Mouse (Mus musculus): ENCODE results near the gene Cdkl5. TPM values are rescaled to one million over a fixed set of nuclear protein-coding genes. Genes with fewer than 3 reads are reported as not detected.
A peak's percentile ranks its signal among the peaks of the same experiment; 100 is the strongest.

Cdkl5 gene
- total RNA-seq (2015), result 0.85 and 1.2 TPM in 2 replicates
- total RNA-seq (2017), result 1.2 and 1.6 TPM in 2 replicates

DNA sequence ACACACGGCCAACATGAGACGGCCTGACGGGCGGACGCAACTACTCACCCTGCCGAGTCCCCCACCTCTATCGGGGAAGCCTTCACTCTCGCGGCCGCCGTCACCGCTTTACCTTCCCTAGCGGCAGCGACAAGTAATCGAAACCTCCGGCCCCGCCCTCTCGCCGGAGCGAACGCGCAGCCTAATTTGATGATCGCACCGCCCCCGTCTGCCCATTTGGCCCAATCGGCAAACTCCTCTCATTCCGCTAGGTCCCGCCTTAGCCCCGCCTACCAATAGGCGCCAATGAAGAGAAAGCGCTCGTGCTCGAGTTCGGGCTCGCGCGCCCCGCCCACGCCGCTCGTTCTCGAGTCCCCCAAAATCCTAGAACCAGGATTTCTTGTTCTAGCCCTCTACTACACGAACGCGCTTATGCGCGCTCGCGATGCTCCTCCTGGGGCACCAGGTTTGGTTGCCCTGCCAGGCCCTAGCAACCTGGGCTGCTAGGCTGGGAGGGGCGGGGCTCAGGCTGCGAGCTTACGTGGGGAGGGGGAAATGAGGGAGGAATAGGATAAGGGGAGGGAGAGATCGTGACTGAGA lies at the start of gene Cdkl5:
Gene Cdkl5, minus strand, starts transcription at position 162 of the 579 bp plus-strand sequence.
- ATAC-seq (ENCODE audit: poor library complexity, severe bottlenecking), result peak; percentile 96

DNA sequence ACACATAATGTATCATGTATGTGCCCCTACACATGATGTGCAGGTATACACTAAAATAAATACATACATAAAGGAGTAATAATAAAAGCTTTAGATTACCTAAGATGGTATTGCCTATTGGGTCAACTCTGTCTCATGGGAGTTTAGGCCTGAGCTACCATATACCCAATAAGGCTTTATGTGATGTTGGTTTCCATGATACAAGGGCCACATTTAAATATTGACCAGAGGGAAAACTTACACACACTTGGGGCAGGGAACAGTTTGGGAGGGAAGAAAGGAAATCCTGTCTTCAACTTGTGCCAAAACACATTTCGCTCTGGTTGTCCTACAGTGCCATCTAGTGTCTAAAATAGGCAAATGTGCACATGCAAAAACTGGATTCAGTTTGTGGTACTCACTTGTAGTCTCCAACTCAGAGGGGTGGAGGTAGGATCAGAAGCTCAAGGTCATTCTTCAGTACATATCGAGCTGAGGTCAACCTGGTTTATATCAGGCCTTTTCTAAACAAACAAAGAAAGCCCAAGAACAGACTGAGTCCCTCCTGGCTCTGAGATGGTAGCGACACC lies 38.8 kb upstream of the Cdkl5 start:
- peak; percentile 66; the same call in 1 of the 2 replicates for ATAC-seq (ENCODE audit: poor library complexity, severe bottlenecking)

DNA sequence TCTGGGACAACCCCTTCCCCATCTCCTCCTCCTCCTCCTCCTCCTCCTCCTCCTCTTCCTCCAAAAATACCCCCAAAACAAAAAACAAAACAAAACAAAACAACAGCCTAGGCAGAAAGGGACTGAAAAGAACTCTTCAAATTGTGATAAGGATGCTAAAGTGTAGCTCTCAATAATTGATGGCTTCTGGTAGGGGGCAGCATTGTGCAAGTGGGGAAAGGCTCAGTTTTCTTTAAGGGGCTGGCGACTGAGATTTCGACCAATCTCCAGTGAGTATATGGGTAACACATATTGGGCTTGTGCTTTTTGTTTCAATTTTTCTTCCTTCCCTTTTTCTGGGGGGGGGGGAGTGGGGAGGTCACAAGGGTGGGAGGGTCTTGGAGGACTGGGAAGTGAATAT lies 37.9 kb upstream of the Cdkl5 start:
- ATAC-seq (ENCODE audit: poor library complexity, severe bottlenecking), result no peak

DNA sequence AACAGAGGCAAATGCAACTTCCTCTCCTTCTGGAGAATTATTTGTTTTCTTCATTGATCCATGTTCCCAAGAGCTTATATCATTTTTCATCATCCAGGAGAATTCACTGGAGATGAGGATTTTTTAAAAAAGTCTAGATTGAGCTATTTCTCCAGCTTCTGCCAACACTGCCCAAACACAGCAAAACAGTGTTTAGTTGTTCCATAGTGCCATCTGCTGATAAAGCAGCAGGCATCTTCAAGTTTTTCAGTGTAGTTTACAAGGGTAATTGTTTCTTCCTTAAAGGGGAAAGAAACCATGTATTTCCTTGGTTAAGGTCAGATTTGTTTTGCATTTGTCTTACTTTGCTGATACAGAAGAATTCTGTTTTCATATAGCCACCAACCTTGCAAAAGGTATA lies 35.7 kb upstream of the Cdkl5 start:
- no peak for ATAC-seq (ENCODE audit: poor library complexity, severe bottlenecking)

DNA sequence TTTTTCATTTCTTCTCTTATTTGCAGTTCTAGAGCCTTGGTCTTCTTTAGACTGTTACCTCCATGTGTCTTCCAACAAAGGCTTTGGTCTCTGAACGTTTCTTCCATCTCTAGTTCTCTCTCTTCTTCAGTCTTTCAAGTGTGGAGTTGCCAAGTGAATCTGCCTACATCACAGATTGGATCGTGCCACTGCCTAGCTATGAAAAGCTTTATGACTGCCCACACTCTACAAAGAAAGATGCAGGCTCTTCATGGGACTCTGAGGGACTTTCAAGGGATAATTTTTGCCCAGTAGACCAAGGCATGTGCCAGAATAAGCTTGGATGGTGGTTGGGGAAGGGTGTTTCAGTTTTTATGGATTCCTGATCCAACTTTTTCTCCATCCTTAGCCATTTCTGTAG lies 30.0 kb upstream of the Cdkl5 start:
- no peak for ATAC-seq (ENCODE audit: poor library complexity, severe bottlenecking)

DNA sequence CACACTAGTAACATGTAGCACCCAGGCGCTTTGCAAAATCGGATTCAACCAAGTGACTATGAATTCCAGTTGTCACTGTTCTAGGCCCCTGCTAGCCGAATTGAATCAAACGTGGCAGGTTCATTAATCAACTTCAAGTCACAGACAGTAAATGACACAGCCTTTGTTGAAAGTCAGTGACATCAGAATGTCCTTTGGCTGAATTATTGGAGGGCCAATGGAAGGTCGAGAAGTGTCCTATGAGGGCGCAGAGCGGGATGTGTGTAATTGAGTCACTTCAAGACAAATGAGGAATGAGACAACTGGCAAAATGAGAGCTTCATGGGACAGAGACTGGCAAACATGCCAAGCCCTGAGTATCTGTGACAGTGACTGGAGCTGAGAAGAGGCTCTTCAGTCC lies 27.0 kb upstream of the Cdkl5 start:
- ATAC-seq (ENCODE audit: poor library complexity, severe bottlenecking), result no peak

DNA sequence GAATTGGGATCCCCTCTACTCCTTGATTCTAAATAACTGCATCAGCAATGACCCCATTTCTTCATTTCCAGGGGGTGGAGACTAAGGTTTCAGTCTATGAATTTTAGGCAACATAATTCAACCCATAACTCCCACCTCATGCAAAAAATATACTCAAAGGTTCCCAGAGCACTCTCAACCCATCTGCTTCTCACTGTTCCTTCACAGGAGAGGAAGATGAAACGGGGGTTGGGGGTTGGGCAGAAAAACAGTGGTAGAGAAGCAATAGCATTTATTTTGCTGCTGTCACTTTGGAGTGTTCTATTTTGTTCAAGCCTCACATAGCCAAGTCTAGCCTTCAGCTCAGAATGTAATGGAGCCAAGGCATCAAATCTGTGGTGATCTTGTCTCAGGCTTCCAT lies 23.7 kb upstream of the Cdkl5 start:
- ATAC-seq (ENCODE audit: poor library complexity, severe bottlenecking), result no peak

DNA sequence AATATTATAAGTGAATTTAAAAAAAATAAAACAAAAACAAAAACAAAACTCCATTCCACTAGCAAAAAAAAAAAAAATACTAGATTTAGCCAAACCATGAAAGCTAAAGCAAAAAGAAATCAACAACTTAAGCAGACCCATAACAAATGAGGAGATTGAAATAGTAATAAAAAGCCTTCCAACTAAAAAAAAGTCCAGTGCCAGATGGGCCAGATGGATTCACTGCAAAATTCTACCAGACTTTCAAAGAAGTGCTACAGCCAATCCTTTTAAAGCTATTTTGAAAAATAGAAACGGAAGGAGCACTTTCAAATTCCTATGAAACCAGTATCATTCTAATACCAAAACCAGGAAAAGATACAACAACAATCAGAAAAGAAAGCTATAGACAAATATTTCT lies 11.8 kb upstream of the Cdkl5 start:
- no peak for ATAC-seq (ENCODE audit: poor library complexity, severe bottlenecking)

DNA sequence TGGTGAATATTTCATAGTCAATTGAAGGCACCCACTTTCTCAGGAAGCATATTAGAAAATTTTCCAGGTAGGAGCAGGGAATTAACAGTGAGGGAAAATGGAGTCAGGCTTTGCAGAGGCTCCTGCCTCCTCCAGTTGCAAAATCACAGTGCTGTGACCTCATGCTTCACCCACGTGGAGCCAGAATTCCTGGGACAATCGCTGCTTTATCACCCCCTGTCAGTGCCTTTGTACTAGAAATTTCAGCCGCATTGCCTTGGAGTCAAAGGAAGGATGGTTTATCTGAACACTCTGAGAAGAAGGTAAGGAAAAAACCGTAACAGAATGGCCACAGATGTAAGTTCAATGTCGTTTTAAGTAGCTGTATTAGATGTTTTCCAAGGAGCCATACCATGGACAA lies 1.5 kb upstream of the Cdkl5 start:
- no peak for ATAC-seq (ENCODE audit: poor library complexity, severe bottlenecking)

DNA sequence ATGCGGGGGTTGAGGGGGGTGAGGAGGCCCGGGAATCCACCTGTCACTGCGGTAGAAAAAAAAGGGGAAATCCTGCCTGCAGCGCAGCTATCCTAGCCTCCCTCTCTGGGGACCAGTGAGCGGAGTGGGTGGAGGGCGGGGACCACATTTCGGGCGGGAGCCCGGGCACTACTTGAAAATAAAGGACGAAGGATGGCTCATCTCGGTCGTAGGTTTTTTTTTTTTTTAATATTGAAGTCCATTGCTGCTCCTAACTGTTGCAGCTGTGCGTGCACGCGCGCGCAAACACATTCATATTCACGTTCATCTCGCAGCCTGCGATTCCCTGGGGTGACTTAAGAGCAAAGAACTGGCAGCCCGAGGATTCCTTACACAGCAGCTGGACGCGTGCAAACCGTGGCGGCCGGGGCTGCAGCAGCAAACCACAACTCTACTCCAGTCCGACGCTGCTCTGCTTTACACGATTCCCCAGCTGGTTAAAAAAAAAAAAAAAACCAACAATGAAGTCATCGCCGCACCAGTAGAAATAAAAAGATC lies 695 bp upstream of the Cdkl5 start:
- ATAC-seq (ENCODE audit: poor library complexity, severe bottlenecking), result peak; percentile 34

DNA sequence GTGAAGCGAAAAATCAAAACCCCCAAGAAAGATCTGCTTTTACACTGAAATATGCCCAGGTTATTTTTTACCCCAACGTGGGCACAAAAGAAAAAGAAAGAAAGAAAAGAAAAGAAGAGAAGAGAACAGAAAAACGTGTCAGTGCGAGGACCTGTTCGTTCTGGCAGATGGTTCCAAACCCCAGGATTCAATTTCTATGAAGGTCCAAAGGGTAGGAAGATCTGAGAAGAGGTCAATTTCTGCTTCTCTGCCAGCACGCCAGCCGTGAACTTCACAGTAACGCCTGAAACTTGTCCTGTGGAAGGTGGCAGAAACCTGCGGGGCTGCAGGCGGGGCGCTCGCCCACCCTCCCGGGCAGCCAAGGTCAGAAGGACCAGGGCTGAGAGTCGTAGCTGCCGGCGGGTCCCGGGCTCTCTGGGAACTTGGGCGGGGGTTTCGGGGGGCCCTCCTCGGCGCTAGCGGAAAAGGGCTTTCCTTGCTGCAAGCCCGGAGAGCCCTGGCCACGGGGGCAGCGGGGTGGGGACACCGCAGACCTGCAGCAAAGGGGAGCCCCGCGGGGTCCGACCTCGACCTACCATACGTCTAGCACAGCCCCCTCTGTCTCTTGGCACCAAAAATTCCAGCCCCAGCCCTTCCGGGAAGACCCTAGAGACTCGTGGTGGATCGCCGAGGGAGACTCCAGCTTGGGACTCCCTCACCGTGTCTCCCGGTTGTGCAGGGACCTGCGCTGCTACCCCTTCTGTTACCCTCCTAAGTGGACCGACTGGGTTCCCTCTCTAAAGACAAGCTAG lies 560 bp downstream of the Cdkl5 start:
- ATAC-seq (ENCODE audit: poor library complexity, severe bottlenecking), result peak; percentile 3; the same call in 1 of the 2 replicates

DNA sequence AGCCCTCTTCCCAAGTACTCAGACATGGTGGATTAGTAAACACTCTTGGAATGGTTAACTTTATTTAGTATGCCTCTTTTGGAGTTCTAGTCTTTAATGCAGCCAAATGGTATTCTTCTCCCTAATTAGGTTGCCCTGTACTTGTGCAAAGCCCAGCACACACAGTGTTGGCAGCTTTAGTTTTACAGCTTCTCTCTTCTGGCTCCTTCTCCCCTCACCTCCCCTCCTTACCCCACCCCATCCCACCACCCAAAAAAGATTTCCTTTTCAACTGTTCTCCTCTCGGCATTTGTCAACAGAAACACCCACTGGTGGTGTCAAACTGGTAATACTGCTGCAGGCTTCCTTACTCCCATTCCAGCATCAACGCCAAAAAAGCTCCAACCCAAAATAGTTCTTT lies 1.8 kb downstream of the Cdkl5 start:
- no peak for ATAC-seq (ENCODE audit: poor library complexity, severe bottlenecking)

DNA sequence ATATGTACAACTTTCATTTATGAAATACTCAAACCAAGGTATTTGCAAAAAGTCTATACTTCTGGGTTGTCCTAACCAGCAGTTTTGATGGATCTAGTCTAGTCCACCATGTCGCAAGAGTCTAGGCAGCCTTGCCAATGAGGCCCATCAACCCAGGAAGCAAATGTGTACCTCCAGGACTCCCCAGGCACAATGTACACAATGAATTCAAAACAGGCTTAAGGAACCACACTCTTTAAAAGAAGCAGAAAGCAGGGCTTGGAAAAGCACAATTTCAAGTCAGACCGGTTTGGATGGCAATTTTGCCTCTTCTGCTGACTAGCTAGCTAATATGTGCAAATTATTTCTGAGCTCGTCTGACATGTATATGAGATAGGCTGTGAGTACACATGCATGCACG lies 4.2 kb downstream of the Cdkl5 start:
- ATAC-seq (ENCODE audit: poor library complexity, severe bottlenecking), result no peak

DNA sequence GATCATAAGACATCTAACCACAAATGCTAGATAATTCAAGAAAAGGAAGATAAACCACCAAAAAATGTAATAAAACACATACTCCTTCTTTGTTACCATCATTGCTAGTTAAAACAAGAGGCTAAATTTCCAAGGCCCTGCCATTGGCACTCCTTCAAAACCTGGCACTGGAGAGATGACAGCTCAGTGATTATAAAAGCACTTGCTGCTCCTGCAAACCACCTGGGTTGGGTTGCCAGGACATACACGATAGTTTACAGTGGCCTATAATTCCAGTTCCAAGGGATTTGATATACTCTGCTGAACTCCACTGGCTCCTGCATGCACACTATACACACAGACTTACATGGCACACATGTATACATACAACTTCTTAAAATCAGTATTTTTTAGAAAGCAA lies 16.6 kb downstream of the Cdkl5 start:
- ATAC-seq (ENCODE audit: poor library complexity, severe bottlenecking), result no peak

DNA sequence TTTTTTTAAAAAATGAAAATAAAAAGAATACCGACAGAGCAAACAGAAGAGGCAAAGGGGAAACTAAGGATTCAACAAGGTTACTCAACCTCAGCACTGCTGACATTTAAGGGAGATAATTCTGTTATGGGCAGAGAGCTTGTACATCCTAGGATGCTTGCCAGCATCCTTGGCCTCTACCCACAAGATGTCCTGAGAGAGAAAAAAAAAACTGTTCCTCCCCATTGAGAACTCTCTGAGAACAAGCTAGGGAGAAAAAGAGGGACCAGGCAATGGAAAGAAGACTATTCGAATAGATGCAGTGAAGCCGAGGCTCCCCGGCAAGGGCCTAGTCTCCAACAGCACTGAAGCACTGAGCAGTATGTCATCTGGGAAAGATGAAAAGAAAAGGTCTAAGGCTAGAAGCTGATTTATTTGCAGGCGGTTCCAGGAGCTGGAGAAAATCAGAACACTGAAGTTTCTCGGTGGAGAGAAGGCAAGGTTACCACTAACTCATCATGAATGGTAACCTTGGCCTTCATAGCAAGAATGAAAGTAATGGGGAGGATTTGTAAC lies 22.4 kb downstream of the Cdkl5 start:
- no peak for ATAC-seq (ENCODE audit: poor library complexity, severe bottlenecking)

DNA sequence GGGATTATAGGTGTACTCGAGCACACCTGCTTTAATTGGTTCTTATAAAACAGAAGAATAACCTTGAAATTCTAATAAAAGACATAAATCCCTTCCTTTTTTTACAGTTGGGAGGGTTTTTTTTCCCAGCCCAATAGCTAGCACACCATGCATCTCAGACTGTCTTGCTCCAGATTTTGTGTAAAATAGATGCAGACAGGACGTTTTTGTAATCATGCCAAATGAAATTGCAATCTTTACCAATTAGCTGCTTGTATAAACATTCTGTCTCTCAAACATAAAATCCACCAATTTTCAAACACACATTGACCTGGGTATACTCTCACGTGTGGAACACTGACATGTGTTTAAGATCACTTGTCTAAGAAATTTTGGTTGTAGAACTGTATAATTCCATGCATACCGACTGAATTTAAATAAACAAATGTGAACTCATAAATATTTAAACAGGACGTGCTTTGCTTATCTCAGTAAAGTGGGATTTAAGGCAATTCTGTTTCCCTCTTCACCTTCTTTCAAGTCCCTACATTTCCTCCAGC lies 35.8 kb downstream of the Cdkl5 start:
- no peak for ATAC-seq (ENCODE audit: poor library complexity, severe bottlenecking)

DNA sequence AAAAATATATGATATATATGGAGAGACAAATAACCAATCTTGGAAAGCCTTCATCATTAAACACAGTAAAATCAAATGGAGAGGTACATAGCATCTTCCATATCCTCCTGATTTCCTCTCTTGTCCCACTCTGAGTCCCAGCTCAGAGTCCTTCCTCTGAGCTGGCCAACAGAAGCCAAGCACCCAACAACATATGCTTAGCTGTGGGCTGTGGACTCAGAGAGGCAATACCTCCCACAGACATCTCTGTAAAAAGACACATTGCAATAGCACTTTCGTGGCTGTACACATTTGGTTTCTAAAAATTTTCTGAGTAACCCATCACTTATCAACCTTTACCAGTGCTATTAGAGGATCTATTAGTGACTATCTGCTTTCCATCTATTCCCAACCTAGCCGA lies 44.9 kb downstream of the Cdkl5 start:
- ATAC-seq (ENCODE audit: poor library complexity, severe bottlenecking), result no peak

DNA sequence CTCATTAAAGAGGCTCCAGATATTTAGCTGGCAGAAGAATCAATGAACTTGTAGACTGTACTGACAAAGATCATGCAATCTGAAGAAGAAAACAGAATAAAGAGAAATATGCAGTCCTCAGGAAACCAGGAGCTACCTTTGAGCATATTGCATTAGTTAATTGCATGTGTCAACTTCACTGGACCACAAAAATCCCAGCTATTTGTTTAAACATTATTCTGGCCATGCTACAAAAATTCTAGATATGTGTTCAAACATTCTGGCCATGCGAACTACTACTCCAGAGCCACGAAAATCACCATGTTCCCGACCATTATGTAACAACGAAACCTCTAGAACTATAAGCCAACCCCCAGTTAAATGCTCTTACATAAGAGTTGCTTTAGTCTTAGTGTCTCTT lies 49.8 kb downstream of the Cdkl5 start:
- ATAC-seq (ENCODE audit: poor library complexity, severe bottlenecking), result no peak

DNA sequence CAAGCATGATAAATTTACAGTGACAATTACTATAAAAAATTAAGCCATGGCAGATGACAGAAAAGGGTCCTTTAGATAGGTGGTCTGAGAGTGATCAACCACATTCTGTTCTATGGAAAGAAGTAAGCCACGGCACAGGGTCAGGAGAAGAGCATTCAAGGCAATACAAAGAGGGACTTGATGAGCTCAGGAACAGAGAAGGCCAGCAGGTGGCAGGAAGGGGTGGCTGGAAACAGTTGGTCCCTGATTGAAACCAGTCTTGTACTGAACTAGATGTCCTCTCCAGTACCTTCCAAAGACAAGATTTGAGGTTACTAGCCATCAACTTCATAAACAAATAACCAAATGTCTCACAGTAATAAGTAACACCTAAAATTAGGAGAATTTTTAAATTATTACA lies 59.0 kb downstream of the Cdkl5 start:
- ATAC-seq (ENCODE audit: poor library complexity, severe bottlenecking), result peak; percentile 51; the same call in 1 of the 2 replicates

DNA sequence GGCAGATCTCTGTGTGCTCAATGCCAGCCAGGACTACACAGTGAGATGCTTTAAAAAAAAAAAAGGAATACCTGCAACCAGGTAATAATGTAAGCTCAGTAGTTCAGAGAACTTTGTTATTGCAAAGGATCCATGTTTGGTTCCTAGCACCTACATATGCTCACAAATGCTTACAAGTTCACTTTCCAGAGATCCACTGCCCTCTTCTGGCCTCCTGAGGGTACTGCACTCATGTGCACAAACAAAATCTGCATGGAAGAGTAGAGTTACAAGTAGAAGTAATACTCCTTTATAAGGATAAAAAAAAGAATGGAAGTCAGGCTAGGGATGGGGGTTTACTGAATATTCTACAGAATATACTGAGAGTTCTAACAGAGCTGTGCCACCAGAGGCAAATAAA lies 63.8 kb downstream of the Cdkl5 start:
- peak; percentile 35; the same call in 1 of the 2 replicates for ATAC-seq (ENCODE audit: poor library complexity, severe bottlenecking)

DNA sequence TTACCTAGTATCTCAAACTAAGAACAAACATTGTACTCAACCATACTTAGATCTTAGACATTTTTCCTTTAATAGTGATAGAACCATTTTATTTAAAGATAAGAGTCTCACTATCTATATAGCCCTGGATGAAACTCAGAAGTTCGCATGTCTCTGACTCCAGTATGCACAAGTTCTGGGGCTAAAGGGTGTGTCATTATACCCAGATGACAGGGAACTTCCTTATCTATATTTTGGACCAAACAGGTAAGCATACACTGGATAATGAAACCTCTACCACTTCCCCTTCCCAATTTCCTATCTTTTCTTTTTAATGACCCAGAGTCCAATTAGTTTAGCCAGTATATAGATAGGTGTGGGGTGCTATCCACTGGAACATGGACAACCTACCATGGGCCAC lies 65.6 kb downstream of the Cdkl5 start:
- no peak for ATAC-seq (ENCODE audit: poor library complexity, severe bottlenecking)
